Mouse (Mus musculus) kidney, adult 2 months (tissue): ENCODE measurements at regions not wholly inside any gene's neighbourhood (a gene's known extent, or its start where the extent isn't known, plus 50 kb on each side); places are given as distances from the start of the nearest gene placed in this dataset.

Source experiments
- CTCF ChIP-seq: fragments of 200-500 bp; conservative IDR thresholded peaks from 2 replicates; pipeline ENCODE4 v1.5.1; 2011; ENCODE audit warnings: low read depth, mild to moderate bottlenecking, control low read depth, low read length, moderate library complexity, mixed read lengths; ENCODE audit not compliant: insufficient read depth, insufficient read length
- POLR2A ChIP-seq: fragments of 200-500 bp; IDR thresholded peaks from one replicate; pipeline ENCODE4 v1.6.1; 2011; ENCODE audit warnings: low read depth, low read length, control low read depth

DNA sequence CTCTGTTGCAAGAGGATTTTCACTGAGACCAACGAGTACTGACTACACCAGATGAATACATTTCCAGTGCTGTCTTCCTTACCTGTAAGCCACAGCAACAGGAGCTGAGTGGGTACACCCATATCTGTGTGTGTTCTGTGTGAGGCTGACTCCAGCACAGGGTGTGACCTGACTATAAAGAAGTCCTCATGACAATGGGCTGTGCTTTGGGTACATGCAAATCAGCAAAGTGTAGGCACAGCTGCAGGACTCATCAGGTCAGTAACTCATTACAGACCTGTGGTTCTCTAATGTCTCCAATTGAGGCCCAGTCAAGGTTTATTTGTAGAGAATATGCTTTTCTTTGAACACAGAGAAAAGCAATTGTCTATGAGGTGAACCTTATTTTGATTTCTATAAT lies 1299.6 kb upstream of the Tacstd2 start:
- TF ChIP-seq CTCF (no peak), POLR2A (no peak)
